Mouse (Mus musculus): Measurements from ENCODE around the gene Vmn1r88. TPM values are rescaled to one million over a fixed set of nuclear protein-coding genes. Genes with fewer than 3 reads are reported as not detected.
"Not testable (repeated sequence)": the region's sequence is repeated elsewhere in the genome, so short reads cannot be mapped to it uniquely, and the experiment has no call there.

The Vmn1r88 gene
- not detected in 2 replicates for polyA plus RNA-seq (2014; fragmentation: Nextera tagmentation; extraction: Ambion mirVana)

GRCm38 (mm10) chr7:13159268-13159667 lies at the start of gene Vmn1r88:
Vmn1r88 (plus strand) TSS chr7:13159568.
- Histone ChIP-seq H3K4me1 (ENCODE audit: control insufficient read depth, insufficient read depth, low read length) (no peaks in the 10 kb centered on the region), H3K9ac (ENCODE audit: low read length) (no peak within 1 kb of the TSS), H3K4me3 (ENCODE audit: low read depth, low read length) (no peak within 1 kb of the TSS), H3K27ac (replicated peaks; ENCODE audit: low read depth, low read length) (no peak within 1 kb of the TSS), H3K9me3 (ENCODE audit: control insufficient read depth, low read length) (no peaks in the 10 kb centered on the region), H3K36me3 (ENCODE audit: control insufficient read depth, insufficient read depth, low read length) (no peaks in the 10 kb centered on the region), H3K27me3 (ENCODE audit: control insufficient read depth, insufficient read depth, low read length) (no peaks in the 10 kb centered on the region), H3K4me2 (ENCODE audit: low read depth, severe bottlenecking) (no peak within 1 kb of the TSS)
- no peak for DNase-seq (ENCODE audit: low spot score)
- ATAC-seq (ENCODE audit: insufficient number of reproducible peaks, low FRiP score, low TSS enrichment, low read depth) = no peak

- H3K27ac ChIP-seq (replicated peaks; ENCODE audit: low read depth, low read length) = no peak within 1 kb of the TSS
- DNase-seq (ENCODE audit: low spot score) = no peak
Measured at GRCm38 (mm10) chr7:13119817-13120216, 39.6 kb upstream of the Vmn1r88 start, which contains the start of gene Vmn1r86. Vmn1r86 (minus strand) TSS chr7:13119917.

GRCm38 (mm10) chr7:13123554-13124153 lies 35.7 kb upstream of the Vmn1r88 start:
- H3K27me3 ChIP-seq (ENCODE audit: control insufficient read depth, insufficient read depth, low read length); DNase-seq (ENCODE audit: low spot score); H3K4me1 ChIP-seq (ENCODE audit: control insufficient read depth, insufficient read depth, low read length); H3K9me3 ChIP-seq (ENCODE audit: control insufficient read depth, low read length); H3K9ac ChIP-seq (ENCODE audit: low read length); H3K27ac ChIP-seq (replicated peaks; ENCODE audit: low read depth, low read length); H3K4me3 ChIP-seq (ENCODE audit: low read depth, low read length); H3K36me3 ChIP-seq (ENCODE audit: control insufficient read depth, insufficient read depth, low read length): not testable (repeated sequence)
- peak; percentile 90 for ATAC-seq (ENCODE audit: insufficient number of reproducible peaks, low FRiP score, low TSS enrichment, low read depth)
- H3K4me2 ChIP-seq (ENCODE audit: low read depth, severe bottlenecking) = peak overlapping the region; percentile 28
- WGBS = under 1% methylated on average over 12 of the region's 34 CpGs

More at GRCm38 (mm10) chr7:13119817-13120216, 39.6 kb upstream of the Vmn1r88 start, which contains the start of gene Vmn1r86:
- no peaks in the 10 kb centered on the region for H3K9me3 ChIP-seq (ENCODE audit: control insufficient read depth, low read length)
- no peaks in the 10 kb centered on the region for H3K4me1 ChIP-seq (ENCODE audit: control insufficient read depth, insufficient read depth, low read length)
- no peaks in the 10 kb centered on the region for H3K36me3 ChIP-seq (ENCODE audit: control insufficient read depth, insufficient read depth, low read length)
- ATAC-seq (ENCODE audit: insufficient number of reproducible peaks, low FRiP score, low TSS enrichment, low read depth) = no peak
- no peak within 1 kb of the TSS for H3K4me2 ChIP-seq (ENCODE audit: low read depth, severe bottlenecking)
- H3K4me3 ChIP-seq (ENCODE audit: low read depth, low read length) = no peak within 1 kb of the TSS
- H3K27me3 ChIP-seq (ENCODE audit: control insufficient read depth, insufficient read depth, low read length) = no peaks in the 10 kb centered on the region
- no peak within 1 kb of the TSS for H3K9ac ChIP-seq (ENCODE audit: low read length)

- Histone ChIP-seq H3K9ac (ENCODE audit: low read length) (no peak overlapping the region), H3K4me1 (ENCODE audit: control insufficient read depth, insufficient read depth, low read length) (no peaks in the 10 kb centered on the region), H3K27me3 (ENCODE audit: control insufficient read depth, insufficient read depth, low read length) (no peaks in the 10 kb centered on the region), H3K4me2 (ENCODE audit: low read depth, severe bottlenecking) (no peak overlapping the region), H3K9me3 (ENCODE audit: control insufficient read depth, low read length) (no peaks in the 10 kb centered on the region), H3K4me3 (ENCODE audit: low read depth, low read length) (no peak overlapping the region), H3K27ac (replicated peaks; ENCODE audit: low read depth, low read length) (no peak overlapping the region), H3K36me3 (ENCODE audit: control insufficient read depth, insufficient read depth, low read length) (no peaks in the 10 kb centered on the region)
- ATAC-seq (ENCODE audit: insufficient number of reproducible peaks, low FRiP score, low TSS enrichment, low read depth) = no peak
- DNase-seq (ENCODE audit: low spot score) = no peak
- 81% methylated on average over 2 of the region's 2 CpGs for WGBS
Measured at GRCm38 (mm10) chr7:13131856-13132255, 27.5 kb upstream of the Vmn1r88 start.

GRCm38 (mm10) chr7:13137340-13137739 lies 22.0 kb upstream of the Vmn1r88 start:
- Histone ChIP-seq H3K4me2 (ENCODE audit: low read depth, severe bottlenecking) (no peak overlapping the region), H3K27ac (replicated peaks; ENCODE audit: low read depth, low read length) (no peak overlapping the region), H3K9me3 (ENCODE audit: control insufficient read depth, low read length) (no peaks in the 10 kb centered on the region; the same call in 1 of the 2 replicates), H3K4me3 (ENCODE audit: low read depth, low read length) (no peak overlapping the region), H3K36me3 (ENCODE audit: control insufficient read depth, insufficient read depth, low read length) (no peaks in the 10 kb centered on the region), H3K4me1 (ENCODE audit: control insufficient read depth, insufficient read depth, low read length) (no peaks in the 10 kb centered on the region), H3K9ac (ENCODE audit: low read length) (no peak overlapping the region), H3K27me3 (ENCODE audit: control insufficient read depth, insufficient read depth, low read length) (no peaks in the 10 kb centered on the region)
- no peak for DNase-seq (ENCODE audit: low spot score)
- ATAC-seq (ENCODE audit: insufficient number of reproducible peaks, low FRiP score, low TSS enrichment, low read depth) = no peak

- H3K4me3 ChIP-seq (ENCODE audit: low read depth, low read length) = no peak within 1 kb of the TSS
- H3K4me1 ChIP-seq (ENCODE audit: control insufficient read depth, insufficient read depth, low read length) = no peaks in the 10 kb centered on the region
- no peaks in the 10 kb centered on the region; the same call in 1 of the 2 replicates for H3K9me3 ChIP-seq (ENCODE audit: control insufficient read depth, low read length)
- DNase-seq (ENCODE audit: low spot score) (no peak), ATAC-seq (ENCODE audit: insufficient number of reproducible peaks, low FRiP score, low TSS enrichment, low read depth) (no peak)
- no peak within 1 kb of the TSS for H3K9ac ChIP-seq (ENCODE audit: low read length)
- no peak within 1 kb of the TSS for H3K4me2 ChIP-seq (ENCODE audit: low read depth, severe bottlenecking)
- H3K27me3 ChIP-seq (ENCODE audit: control insufficient read depth, insufficient read depth, low read length) = no peaks in the 10 kb centered on the region
- WGBS = 88% methylated on average over 1 of the region's 1 CpGs
- H3K27ac ChIP-seq (replicated peaks; ENCODE audit: low read depth, low read length) = no peak within 1 kb of the TSS
- H3K36me3 ChIP-seq (ENCODE audit: control insufficient read depth, insufficient read depth, low read length) = no peaks in the 10 kb centered on the region
Measured at GRCm38 (mm10) chr7:13140057-13140456, 19.3 kb upstream of the Vmn1r88 start, which contains the start of gene Vmn1r87. Vmn1r87 (minus strand) TSS chr7:13140157.

GRCm38 (mm10) chr7:13212720-13213119 lies 53.4 kb downstream of the Vmn1r88 start, which contains the start of gene Vmn1r89:
Vmn1r89 (plus strand) TSS chr7:13213020.
- Histone ChIP-seq H3K27ac (replicated peaks; ENCODE audit: low read depth, low read length) (no peak within 1 kb of the TSS), H3K4me1 (ENCODE audit: control insufficient read depth, insufficient read depth, low read length) (no peaks in the 10 kb centered on the region), H3K36me3 (ENCODE audit: control insufficient read depth, insufficient read depth, low read length) (no peaks in the 10 kb centered on the region), H3K4me3 (ENCODE audit: low read depth, low read length) (no peak within 1 kb of the TSS), H3K4me2 (ENCODE audit: low read depth, severe bottlenecking) (no peak within 1 kb of the TSS), H3K9me3 (ENCODE audit: control insufficient read depth, low read length) (no peaks in the 10 kb centered on the region), H3K9ac (ENCODE audit: low read length) (no peak within 1 kb of the TSS), H3K27me3 (ENCODE audit: control insufficient read depth, insufficient read depth, low read length) (no peaks in the 10 kb centered on the region)
- no peak for DNase-seq (ENCODE audit: low spot score)
- ATAC-seq (ENCODE audit: insufficient number of reproducible peaks, low FRiP score, low TSS enrichment, low read depth) = no peak
